Mouse (Mus musculus) liver, postnatal 0 days (tissue): ENCODE measurements around the gene Mars.

ENCODE experiments used
- CTCF ChIP-seq: sonication (generic); IDR thresholded peaks from 2 replicates; pipeline ENCODE4 v1.5.1; 2016; ENCODE audit warnings: antibody characterized with exemption, low read depth
- EP300 ChIP-seq: IDR thresholded peaks from 2 replicates; pipeline ENCODE4 v1.6.1; 2016; ENCODE audit warnings: antibody characterized with exemption, low read depth, mild to moderate bottlenecking

DNA sequence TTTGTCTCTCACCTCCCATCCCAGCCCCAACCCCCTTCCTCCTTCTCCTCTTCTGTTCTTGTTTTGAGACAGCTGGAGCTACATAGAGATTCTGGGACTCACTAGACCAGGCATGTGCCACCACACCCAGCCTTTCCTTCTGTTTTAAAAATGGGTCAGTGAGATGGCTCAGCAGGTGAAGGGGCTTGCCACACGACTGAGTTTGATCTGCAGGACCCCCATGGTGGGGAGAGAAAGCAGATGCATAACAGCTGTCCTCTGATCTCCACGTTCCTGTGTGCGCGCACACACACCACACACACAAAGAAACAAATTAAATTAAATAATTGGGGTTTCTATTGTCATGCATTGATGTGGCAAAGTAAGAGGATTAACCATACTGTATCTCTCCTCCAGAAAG lies 46.6 kb downstream of the Mars start:
- TF ChIP-seq EP300, result no peak
- TF ChIP-seq CTCF, result no peak
